Mouse (Mus musculus) small intestine, adult 2 months (tissue): ENCODE measurements around the gene Xlr4a. TPM values are rescaled to one million over a fixed set of nuclear protein-coding genes. Genes with fewer than 3 reads are reported as not detected.

ENCODE experiments used
- H3K27ac ChIP-seq: fragments of 200-500 bp; 2 replicates; pipeline ENCODE4 v1.5.1; 2012; ENCODE audit warnings: low read depth, low read length, control low read depth, inconsistent platforms; ENCODE audit not compliant: insufficient read depth
- H3K27me3 ChIP-seq: fragments of 200-500 bp; 2 replicates; pipeline ENCODE4 v1.6.1; 2012; ENCODE audit warnings: mild to moderate bottlenecking, moderate library complexity, low read length, inconsistent platforms; ENCODE audit not compliant: control insufficient read depth, insufficient read depth
- H3K36me3 ChIP-seq: fragments of 200-500 bp; 2 replicates; pipeline ENCODE4 v1.6.1; 2012; ENCODE audit warnings: mild to moderate bottlenecking, low read length, control low read depth, inconsistent platforms; ENCODE audit not compliant: control insufficient read depth, insufficient read depth
- H3K4me1 ChIP-seq: fragments of 200-500 bp; 2 replicates; pipeline ENCODE4 v1.6.1; 2012; ENCODE audit warnings: low read length, inconsistent platforms, mixed read lengths; ENCODE audit not compliant: control insufficient read depth, insufficient read depth, insufficient read length
- H3K4me3 ChIP-seq: fragments of 200-500 bp; 2 replicates; pipeline ENCODE4 v1.5.1; 2012; ENCODE audit warnings: low read depth, mild to moderate bottlenecking, control low read depth, inconsistent platforms, low read length, moderate library complexity
- CTCF ChIP-seq: fragments of 200-500 bp; IDR thresholded peaks from 2 replicates; pipeline ENCODE4 v1.5.1; 2012; ENCODE audit warnings: low read depth, mild to moderate bottlenecking, control low read depth, inconsistent platforms, low read length, moderate library complexity, mixed read lengths; ENCODE audit not compliant: insufficient replicate concordance, insufficient read length; ENCODE audit errors: extremely low read depth
- POLR2A ChIP-seq: fragments of 200-500 bp; IDR thresholded peaks from 2 replicates; pipeline ENCODE4 v1.6.1; 2012; ENCODE audit warnings: low read depth, mild to moderate bottlenecking, control low read depth, inconsistent platforms, low read length, moderate library complexity
- WGBS: fragments of 180-500 bp; shearing (Covaris S2); methylation state at CpG from one replicate; pipeline ENCODE4 v1.1.7; 2018; 5-methylcytosine and 5-hydroxymethylcytosine counted together
- polyA plus RNA-seq: library from polyadenylated mRNA; depleted of rRNA; stranded (reverse); fragments of >200 nt; gene quantifications from 2 replicates; pipeline ENCODE4 v1.2.3, GENCODE M21; 2012; rRNA removed

The Xlr4a gene
- polyA plus RNA-seq, 1 experiment = not detected

DNA sequence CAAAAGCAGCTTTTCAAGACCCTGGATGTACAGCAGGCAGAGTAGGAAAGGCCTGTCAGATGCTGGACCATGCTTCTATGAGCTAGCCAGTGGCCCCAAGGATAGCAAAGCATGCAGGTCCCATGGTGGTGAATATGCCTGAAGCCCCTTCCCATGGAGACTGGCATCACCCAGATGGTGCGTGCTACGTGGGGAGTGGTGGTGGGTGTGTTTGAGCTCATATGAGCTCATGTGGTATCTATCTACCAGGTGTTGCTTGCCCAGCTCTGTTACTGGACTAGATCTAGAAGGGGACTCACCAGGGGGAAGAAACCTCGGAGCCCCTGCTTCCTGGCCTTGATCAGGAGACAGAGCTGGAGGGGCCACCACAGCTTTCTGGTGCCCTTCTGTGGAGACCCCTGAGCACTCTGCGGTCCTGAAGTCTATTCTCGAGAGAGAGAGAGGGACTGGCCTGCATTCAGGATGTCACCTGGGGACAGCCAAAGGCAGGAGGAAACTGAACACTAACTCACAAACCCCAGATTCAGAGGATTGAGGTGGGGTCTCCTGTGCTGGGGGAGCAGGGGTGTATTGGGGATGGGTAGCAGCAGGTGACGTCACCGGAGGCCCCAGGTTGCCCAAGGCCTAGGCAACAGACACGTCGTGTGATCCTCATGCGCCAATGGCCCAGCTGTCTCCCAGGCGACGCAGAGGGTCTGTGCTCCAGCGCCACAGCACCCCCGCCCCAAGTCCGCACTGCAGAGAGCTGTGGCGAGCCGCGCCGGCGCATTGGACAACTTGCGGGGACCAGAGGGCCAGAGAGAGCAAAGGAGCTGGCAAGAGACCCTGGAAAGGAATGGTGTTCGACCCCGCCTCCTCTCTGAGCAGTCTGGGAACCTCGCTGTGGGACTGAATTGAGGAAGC lies 18.5 kb downstream of the Xlr4a start:
- Histone ChIP-seq H3K36me3 (no peaks in the 10 kb centered on the region), H3K4me1 (no peaks in the 10 kb centered on the region), H3K27me3 (no peaks in the 10 kb centered on the region), H3K27ac (no peak overlapping the region), H3K4me3 (no peak overlapping the region)
- TF ChIP-seq CTCF (no peak), POLR2A (no peak)
- WGBS = 51% methylated on average over 24 of the region's 24 CpGs

DNA sequence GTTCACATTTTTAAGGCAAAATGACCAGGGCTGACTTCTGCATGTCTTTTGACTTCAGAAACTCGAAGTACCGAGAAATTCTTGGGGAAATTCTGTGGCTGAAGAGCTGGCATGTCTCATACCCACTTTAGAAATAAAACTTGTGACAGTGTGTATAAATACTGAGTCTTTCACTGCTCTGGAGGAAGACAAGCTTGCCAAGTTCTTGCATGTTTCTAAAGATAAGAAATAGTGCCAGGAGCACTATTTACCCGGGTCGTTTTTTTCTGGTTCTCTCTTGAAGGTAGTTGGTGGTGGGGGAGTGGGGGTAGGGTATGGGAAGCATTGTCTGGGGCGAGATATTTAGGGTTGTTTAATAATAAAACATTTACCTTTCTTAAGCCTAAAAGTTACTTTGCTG lies 20.0 kb downstream of the Xlr4a start:
- Histone ChIP-seq H3K36me3 (no peaks in the 10 kb centered on the region), H3K4me1 (no peaks in the 10 kb centered on the region), H3K27me3 (no peaks in the 10 kb centered on the region), H3K27ac (no peak overlapping the region), H3K4me3 (no peak overlapping the region)
- 50% methylated on average over 5 of the region's 5 CpGs for WGBS
- TF ChIP-seq CTCF (no peak), POLR2A (no peak)

DNA sequence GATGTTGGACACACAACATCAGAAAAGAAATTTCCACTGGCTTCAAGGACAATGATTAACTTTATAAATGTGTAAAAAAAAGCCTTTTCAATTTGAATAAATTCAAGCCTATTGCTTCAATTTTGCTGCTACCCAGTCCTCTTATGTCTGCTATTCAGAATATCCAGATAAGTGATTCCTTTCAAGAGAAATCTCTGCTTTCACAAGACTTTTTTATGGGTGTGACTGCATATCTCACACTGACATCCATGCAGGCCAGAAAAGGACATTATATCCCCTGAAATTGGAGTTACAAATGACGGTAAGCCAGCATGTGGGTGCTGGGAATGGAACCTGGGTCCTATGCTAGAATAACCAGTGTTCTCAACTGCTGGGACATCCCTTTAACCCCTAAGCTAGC lies 20.8 kb downstream of the Xlr4a start:
- H3K36me3 ChIP-seq = no peaks in the 10 kb centered on the region
- 90% methylated on average over 1 of the region's 1 CpGs for whole genome bisulfite sequencing
- H3K4me1 ChIP-seq = no peaks in the 10 kb centered on the region
- no peaks in the 10 kb centered on the region for H3K27me3 ChIP-seq
- H3K4me3 ChIP-seq = no peak overlapping the region
- no peak for TF ChIP-seq CTCF
- no peak for TF ChIP-seq POLR2A
- no peak overlapping the region for H3K27ac ChIP-seq

DNA sequence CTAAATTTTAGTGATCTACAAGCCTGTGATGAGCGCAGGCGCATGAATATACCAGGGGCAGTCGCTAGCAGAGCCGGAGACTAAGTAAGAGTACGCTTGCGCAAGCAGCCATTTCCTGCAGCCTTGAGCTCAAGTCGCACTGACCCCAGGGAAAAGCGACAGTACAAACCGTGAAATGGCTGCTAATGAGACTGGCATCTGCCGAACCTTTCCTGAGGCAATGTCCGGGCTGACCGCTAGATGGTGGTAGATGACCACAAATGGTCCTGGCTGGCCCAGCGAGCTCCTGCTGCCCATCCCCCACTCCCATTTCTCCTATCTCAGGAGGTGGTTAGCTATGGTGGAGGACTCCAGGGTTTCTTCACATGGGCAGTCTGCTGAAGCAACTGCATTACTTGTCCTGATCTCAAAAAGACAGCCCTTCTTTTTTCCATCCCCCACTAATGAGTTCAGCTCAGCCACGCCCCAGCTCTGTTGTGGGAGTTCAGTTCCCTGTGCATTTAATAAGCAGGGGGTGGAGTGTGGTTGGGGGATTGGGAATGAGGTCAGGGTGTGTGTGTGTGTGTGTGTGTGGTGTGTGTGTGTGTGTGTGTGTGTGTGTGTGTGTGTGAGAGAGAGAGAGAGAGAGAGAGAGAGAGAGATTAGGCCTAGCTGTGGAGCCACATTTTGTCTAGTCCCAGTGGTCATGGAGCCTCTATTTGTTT lies 28.3 kb downstream of the Xlr4a start:
- no peak for TF ChIP-seq POLR2A
- TF ChIP-seq CTCF = peak; percentile 78
- Histone ChIP-seq H3K27ac (no peak overlapping the region), H3K4me1 (peaks cover 3% of the 10 kb centered on the region; the same call in 1 of the 2 replicates), H3K27me3 (no peaks in the 10 kb centered on the region), H3K36me3 (no peaks in the 10 kb centered on the region), H3K4me3 (no peak overlapping the region)
- WGBS = 22% methylated on average over 14 of the region's 14 CpGs

DNA sequence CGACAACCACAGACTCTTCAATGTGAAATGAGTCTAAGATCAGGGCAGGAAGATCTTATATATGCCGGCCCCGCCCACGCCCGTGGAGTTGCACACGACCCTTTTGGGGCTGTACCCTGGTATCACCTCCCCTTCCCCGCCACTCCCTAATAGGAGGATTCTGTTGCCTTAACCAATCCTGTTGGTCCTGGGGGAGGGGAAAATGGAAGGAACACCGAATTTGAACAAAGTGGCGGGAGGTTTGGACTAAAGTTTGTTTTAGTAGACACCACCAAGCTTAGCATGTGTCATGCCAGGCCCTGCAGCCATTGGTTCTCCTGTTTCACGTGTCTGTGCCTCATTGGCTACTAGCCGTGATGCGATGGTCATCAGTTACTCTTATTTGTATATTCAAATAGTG lies 42.6 kb downstream of the Xlr4a start:
- 80% methylated on average over 12 of the region's 12 CpGs for WGBS

DNA sequence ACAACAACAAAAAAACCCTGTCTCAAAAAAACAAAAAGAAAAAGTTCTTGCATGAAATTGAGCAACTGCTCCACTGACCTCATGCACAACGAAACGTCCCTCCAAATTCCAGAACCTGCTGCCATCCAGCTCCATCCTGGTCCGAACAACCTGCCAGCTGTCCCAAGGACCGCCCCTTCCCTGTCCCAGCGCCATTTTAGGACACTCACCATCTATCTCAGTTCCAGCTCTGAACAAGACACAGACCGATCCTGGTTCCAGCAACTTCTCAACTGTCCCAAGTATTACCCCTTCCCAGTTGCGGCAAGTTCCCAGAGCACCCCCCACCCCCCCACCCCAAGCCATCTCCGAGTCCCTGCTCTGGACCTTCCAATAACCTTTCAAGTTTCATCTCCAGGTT lies 43.4 kb downstream of the Xlr4a start:
- Histone ChIP-seq H3K27me3 (no peaks in the 10 kb centered on the region), H3K4me1 (no peaks in the 10 kb centered on the region), H3K4me3 (no peak overlapping the region), H3K27ac (no peak overlapping the region), H3K36me3 (no peaks in the 10 kb centered on the region)
- 89% methylated on average over 8 of the region's 8 CpGs for WGBS
- TF ChIP-seq CTCF = no peak
- TF ChIP-seq POLR2A = no peak

More for the DNA sequence above, 42.6 kb downstream of the Xlr4a start:
- no peak overlapping the region for H3K4me3 ChIP-seq
- TF ChIP-seq POLR2A = no peak
- TF ChIP-seq CTCF = no peak
- no peaks in the 10 kb centered on the region for H3K4me1 ChIP-seq
- H3K27me3 ChIP-seq = no peaks in the 10 kb centered on the region
- H3K27ac ChIP-seq = no peak overlapping the region
- no peaks in the 10 kb centered on the region for H3K36me3 ChIP-seq

DNA sequence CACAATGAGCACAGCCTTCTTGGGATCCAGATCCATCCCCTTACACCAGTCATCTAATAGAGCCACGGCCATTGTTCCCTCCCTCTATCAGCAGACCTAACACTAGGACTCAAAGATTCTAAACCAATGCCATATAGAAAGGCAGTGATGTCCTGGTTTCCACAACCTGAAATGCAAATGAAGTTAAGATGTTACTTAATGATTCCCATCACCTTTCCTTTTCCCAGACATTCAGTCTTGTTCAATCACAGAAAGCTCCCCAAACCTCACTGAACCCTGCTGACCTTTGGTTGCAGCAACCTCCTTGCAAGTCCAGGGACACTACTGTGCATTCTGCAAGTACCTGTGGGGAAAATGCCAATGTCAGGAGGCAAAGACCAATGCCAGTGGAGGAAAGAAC lies 45.3 kb downstream of the Xlr4a start, which contains the start of gene Pnma5:
Pnma5 (minus strand) TSS at position 101 of the 400 bp plus-strand sequence.
- no peak within 1 kb of the TSS for H3K27ac ChIP-seq
- TF ChIP-seq CTCF = no peak
- TF ChIP-seq POLR2A = no peak
- 80% methylated on average over 1 of the region's 1 CpGs for WGBS
- no peaks in the 10 kb centered on the region for H3K4me1 ChIP-seq
- no peaks in the 10 kb centered on the region for H3K27me3 ChIP-seq
- no peaks in the 10 kb centered on the region for H3K36me3 ChIP-seq
- H3K4me3 ChIP-seq = no peak within 1 kb of the TSS

Other genes with a start within 250 kb of the Xlr4a start
- gene Cetn2, start 164.1 kb downstream of the Xlr4a start, polyA plus RNA-seq = 0.28 and 0.46 TPM in 2 replicates
- 3.2 and 7.2 TPM in 2 replicates for gene Nsdhl, start 163.9 kb downstream of the Xlr4a start, polyA plus RNA-seq
- gene Zfp185, start 95.1 kb downstream of the Xlr4a start, polyA plus RNA-seq = 0.03 and 0.18 TPM in 2 replicates
- not detected in 2 replicates for gene Pnma5, start 45.4 kb downstream of the Xlr4a start, polyA plus RNA-seq
- not detected in 2 replicates for gene Pnma3, start 17.7 kb downstream of the Xlr4a start, polyA plus RNA-seq
- 0.38 TPM in 1 of 2 replicates, not detected in the other for gene Xlr3a, start 14.6 kb upstream of the Xlr4a start, polyA plus RNA-seq
- gene Gm14685, start 34.6 kb upstream of the Xlr4a start, polyA plus RNA-seq = 0.06 TPM in 1 of 2 replicates, not detected in the other
- gene Xlr5b, start 66.3 kb upstream of the Xlr4a start, polyA plus RNA-seq = not detected in 2 replicates
- gene DXBay18, start 67.0 kb upstream of the Xlr4a start, polyA plus RNA-seq = not detected in 2 replicates
- gene Spin2d, start 94.5 kb upstream of the Xlr4a start, polyA plus RNA-seq = not detected in 2 replicates
- 0.08 and 0.23 TPM in 2 replicates for gene Xlr3b, start 109.7 kb upstream of the Xlr4a start, polyA plus RNA-seq
- gene Xlr4b, start 131.9 kb upstream of the Xlr4a start, polyA plus RNA-seq = not detected in 2 replicates
- gene F8a, start 145.8 kb upstream of the Xlr4a start, polyA plus RNA-seq = 20.7 and 29.4 TPM in 2 replicates
- gene Xlr4c, start 160.7 kb upstream of the Xlr4a start, polyA plus RNA-seq = not detected in 2 replicates
- gene Xlr3c, start 182.9 kb upstream of the Xlr4a start, polyA plus RNA-seq = not detected in 2 replicates
- not detected in 2 replicates for gene Xlr5a, start 210.5 kb upstream of the Xlr4a start, polyA plus RNA-seq
- gene Xlr5c, start 210.5 kb upstream of the Xlr4a start, polyA plus RNA-seq = not detected in 2 replicates